Mouse (Mus musculus) spleen, adult 2 months (tissue): ENCODE measurements at regions not wholly inside any gene's neighbourhood (a gene's known extent, or its start where the extent isn't known, plus 50 kb on each side); places are given as distances from the start of the nearest gene placed in this dataset.

Experiments used
- CTCF ChIP-seq: fragments of 200-500 bp; IDR thresholded peaks from 2 replicates; pipeline ENCODE4 v1.5.1; 2011; ENCODE audit warnings: mild to moderate bottlenecking, inconsistent platforms; ENCODE audit not compliant: insufficient read depth, insufficient read length, insufficient replicate concordance; ENCODE audit errors: extremely low read depth
- POLR2A ChIP-seq: fragments of 200-500 bp; IDR thresholded peaks from 2 replicates; pipeline ENCODE4 v1.6.1; 2011; ENCODE audit warnings: low read depth, low read length, inconsistent platforms

DNA sequence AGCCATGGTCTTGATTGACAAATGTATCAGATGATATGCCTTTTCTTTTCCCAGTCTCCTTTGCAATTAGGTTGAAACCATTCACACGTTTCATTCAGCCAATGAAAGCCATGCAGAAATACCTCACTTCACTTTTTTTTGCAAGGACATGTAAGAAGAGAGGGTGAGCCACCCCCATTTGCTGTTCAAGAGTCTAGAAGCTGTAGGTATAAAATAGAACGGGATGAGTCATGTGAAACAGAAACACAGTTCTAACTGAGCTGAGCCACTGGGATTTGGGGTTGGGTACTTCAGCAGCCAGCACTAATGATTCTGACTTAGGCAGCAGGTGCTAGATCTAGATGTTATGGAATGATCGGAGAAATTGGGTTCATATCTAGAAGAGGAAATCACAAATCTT lies 93.9 kb downstream of the Dusp6 start:
- TF ChIP-seq CTCF: no peak
- no peak for TF ChIP-seq POLR2A
